Mouse (Mus musculus) adipose tissue, adult 10 weeks (tissue): ENCODE results near the gene Kdm2b. TPM values are rescaled to one million over a fixed set of nuclear protein-coding genes. Genes with fewer than 3 reads are reported as not detected.

ENCODE experiments used
- polyA plus RNA-seq: library from polyadenylated mRNA; stranded (reverse); fragments of 350-450 nt; fragmentation: Illumina TruSeq; extraction: RNeasy Lipid Tissue Mini Kit (QIAGEN cat#74804); gene quantifications from one replicate; pipeline ENCODE4 v1.2.3, GENCODE M21; 2014; ENCODE audit warnings: low read depth, low replicate concordance

The Kdm2b gene
- polyA plus RNA-seq: 17.7 TPM

GRCm38 (mm10) chr5:122989551-122990330 is at the start of gene Kdm2b:
TSS of gene Kdm2b (minus strand) at chr5:122989823.

DNA sequence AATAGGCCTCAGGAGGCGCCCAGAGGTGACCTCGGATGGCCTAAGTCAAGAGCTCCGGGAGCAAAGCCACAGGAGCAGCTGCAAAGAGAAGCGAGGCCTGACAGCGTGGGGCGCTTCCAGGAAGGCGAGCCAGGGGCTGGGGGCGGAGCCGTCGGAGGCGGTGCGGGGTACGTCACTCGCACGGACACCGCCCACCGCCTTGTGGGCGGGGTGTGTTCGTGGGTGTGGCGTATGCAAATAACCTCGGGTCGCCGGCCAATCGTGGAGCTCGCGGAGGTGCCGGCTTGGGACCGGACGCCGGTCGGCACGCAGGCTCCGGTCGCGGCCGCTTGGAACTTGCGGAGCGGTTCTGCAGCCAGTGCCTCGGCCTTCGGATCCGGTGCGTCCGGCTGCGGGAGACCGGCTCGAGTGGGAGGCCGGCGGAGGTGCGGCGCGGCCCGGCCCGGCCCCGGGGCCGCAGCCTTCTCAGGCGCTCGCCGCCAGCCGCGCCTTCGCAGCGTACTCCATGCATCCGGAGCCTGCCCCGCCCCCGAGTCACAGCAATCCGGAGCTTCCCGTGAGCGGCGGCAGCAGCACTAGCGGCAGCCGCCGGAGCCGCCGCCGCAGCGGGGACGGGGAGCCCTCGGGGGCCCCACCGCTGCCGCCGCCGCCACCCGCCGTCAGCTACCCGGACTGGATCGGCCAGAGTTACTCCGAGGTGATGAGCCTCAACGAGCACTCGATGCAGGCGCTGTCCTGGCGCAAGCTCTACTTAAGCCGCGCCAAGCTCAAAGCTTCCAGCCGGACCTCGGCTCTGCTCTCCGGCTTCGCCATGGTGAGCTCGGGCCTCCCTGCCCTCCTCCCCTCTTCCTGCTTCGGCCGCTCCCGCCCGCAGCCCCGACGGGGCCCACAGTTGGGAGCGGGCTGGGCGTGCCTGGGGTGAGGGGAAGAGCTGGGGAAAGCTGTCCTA is 25.4 kb upstream of the Kdm2b start, which contains the start of gene Orai1:
Gene Orai1, plus strand, starts transcription at position 322 of the 949 bp plus-strand sequence.

GRCm38 (mm10) chr5:122849521-122850318 is 139.9 kb downstream of the Kdm2b start, which contains the start of gene Rnf34:
TSS of gene Rnf34 (plus strand) at chr5:122850048.

DNA sequence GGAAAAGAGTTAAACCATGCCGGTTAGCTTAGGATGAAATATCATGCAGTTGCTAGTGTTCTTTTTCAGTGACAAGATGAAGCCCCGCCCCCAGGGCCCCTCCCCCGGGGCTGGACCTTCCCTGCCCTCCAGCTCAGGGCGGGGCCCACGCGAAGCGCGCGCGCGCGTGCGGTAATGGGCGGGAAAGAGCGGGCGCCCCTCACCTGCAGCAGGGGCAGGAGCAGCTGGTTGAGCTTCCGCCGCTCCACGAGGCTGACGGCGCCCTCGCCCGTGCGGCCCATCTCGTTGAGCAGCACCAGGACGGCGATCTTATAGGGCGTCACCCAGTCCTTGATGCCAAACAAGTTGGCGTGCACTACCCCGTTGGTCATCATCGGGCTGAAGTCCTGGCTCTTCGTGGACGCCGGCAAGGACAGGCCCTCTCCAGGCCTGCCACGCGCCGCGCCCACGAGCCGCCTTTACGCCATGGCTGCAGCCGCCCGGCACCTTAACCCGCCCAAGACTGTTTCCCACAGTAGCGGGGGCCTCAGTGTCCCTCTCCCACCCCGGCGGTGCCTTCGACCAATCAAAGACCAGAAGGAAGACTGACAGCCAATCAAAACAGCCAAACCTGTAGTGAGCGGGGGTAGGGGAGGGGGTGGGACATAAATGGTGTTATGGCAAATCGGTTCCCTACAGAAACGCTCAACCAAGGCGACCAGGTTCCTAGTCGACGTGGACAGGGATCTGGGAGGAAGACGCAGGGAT is 168.7 kb downstream of the Kdm2b start, which contains the start of gene Anapc5:
Gene Anapc5, minus strand, starts transcription at position 563 of the 747 bp plus-strand sequence.

Other genes with a start within 250 kb of the Kdm2b start
- gene Camkk2, start 210.4 kb downstream of the Kdm2b start, polyA plus RNA-seq: 12.5 TPM
- gene Anapc5, start 168.5 kb downstream of the Kdm2b start, polyA plus RNA-seq: 196 TPM
- gene Rnf34, start 139.8 kb downstream of the Kdm2b start, polyA plus RNA-seq: 18.8 TPM
- gene Orai1, start 25.3 kb upstream of the Kdm2b start, polyA plus RNA-seq: 14.2 TPM
- gene Morn3, start 57.2 kb upstream of the Kdm2b start, polyA plus RNA-seq: 17.7 TPM
- gene Tmem120b, start 78.6 kb upstream of the Kdm2b start, polyA plus RNA-seq: 44.1 TPM
- 1.2 TPM for gene Rhof, start 142.9 kb upstream of the Kdm2b start, polyA plus RNA-seq
- gene Setd1b, start 152.4 kb upstream of the Kdm2b start, polyA plus RNA-seq: 13.3 TPM
- 23.2 TPM for gene Psmd9, start 179.6 kb upstream of the Kdm2b start, polyA plus RNA-seq
- 0.73 TPM for gene Hpd, start 192.9 kb upstream of the Kdm2b start, polyA plus RNA-seq